Mouse (Mus musculus) intestine, embryonic 16.5 days (tissue): ENCODE measurements at regions not wholly inside any gene's neighbourhood (a gene's known extent, or its start where the extent isn't known, plus 50 kb on each side); places are given as distances from the start of the nearest gene placed in this dataset.
"Not testable (repeated sequence)": the region's sequence is repeated elsewhere in the genome, so short reads cannot be mapped to it uniquely, and the experiment has no call there.

Source experiments
- ATAC-seq: fragments of 200-750 bp; cut with Nextera tagmentation; 2 replicates; pipeline ENCODE4 v1.8.0; 2017; ENCODE audit warnings: moderate TSS enrichment, moderate library complexity
- H3K27ac ChIP-seq: fragments of 300-500 bp; sonication (generic); 2 replicates; pipeline ENCODE4 v1.5.1; 2014; ENCODE audit warnings: mild to moderate bottlenecking, low read length
- H3K27me3 ChIP-seq: fragments of 300-500 bp; sonication (generic); replicated peaks from 2 replicates; pipeline ENCODE4 v1.6.1; 2014; ENCODE audit warnings: low read length, control low read depth, mixed read lengths; ENCODE audit not compliant: control insufficient read depth, insufficient read depth
- H3K36me3 ChIP-seq: fragments of 300-500 bp; sonication (generic); 2 replicates; pipeline ENCODE4 v1.6.1; 2014; ENCODE audit warnings: low read length, control low read depth; ENCODE audit not compliant: control insufficient read depth, insufficient read depth
- H3K4me1 ChIP-seq: fragments of 300-500 bp; sonication (generic); 2 replicates; pipeline ENCODE4 v1.6.1; 2014; ENCODE audit warnings: low read length, control low read depth, mixed read lengths; ENCODE audit not compliant: control insufficient read depth, insufficient read depth
- H3K4me2 ChIP-seq: fragments of 300-500 bp; sonication (generic); 2 replicates; pipeline ENCODE4 v1.6.1; 2014; ENCODE audit warnings: low read depth, low read length, control low read depth
- H3K4me3 ChIP-seq: fragments of 300-500 bp; sonication (generic); 2 replicates; pipeline ENCODE4 v1.5.1; 2014; ENCODE audit warnings: mild to moderate bottlenecking, low read length
- H3K9ac ChIP-seq: fragments of 300-500 bp; sonication (generic); 2 replicates; pipeline ENCODE4 v1.6.1; 2014; ENCODE audit warnings: low read depth, low read length
- H3K9me3 ChIP-seq: fragments of 300-500 bp; sonication (generic); 2 replicates; pipeline ENCODE4 v1.6.1; 2016; ENCODE audit warnings: low read length, control low read depth; ENCODE audit not compliant: control insufficient read depth
- WGBS: fragments of 180-500 bp; shearing (Covaris S2); extraction: QIAGEN DNeasy Blood & Tissue Kit; methylation state at CpG from one replicate; pipeline ENCODE4 v1.1.7; 2014; 5-methylcytosine and 5-hydroxymethylcytosine counted together

DNA sequence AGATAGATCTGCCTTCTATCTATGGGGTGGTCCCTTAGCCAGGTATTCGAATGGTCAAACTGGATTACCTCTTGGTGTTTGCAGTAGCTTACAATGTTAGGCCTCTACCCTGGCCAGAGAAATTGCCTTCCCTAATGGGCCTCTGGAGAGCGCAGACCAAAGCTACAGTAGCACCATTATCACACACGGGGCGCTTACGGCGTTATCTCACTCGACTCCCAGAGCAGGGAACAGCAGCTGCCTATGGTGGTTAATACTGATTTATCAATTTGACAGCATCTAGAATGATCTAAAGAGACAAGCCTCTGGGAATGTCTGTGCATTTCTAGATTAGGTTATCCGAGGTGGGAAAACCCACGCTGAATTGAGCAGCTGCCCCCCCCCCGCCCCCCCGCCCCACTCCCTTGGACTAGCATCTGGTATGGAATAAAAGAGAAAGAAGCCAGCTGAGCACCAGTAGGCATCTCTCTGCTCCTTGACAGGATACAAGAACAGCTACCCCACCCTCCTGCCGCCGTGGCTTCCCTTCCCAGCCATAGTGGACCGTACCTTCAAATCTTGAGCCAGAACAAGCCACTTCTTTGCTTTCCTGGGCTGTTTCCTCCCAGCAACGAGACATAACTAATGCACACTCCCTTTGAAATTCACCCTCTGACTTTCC, 151.7 kb upstream of the Ajap1 start:
- WGBS, result 48% methylated on average over 15 of the region's 15 CpGs
- H3K9me3 ChIP-seq, result no peaks in the 10 kb centered on the region
- H3K36me3 ChIP-seq, result no peaks in the 10 kb centered on the region
- H3K4me2 ChIP-seq, result no peak overlapping the region
- no peak for ATAC-seq
- no peaks in the 10 kb centered on the region for H3K4me1 ChIP-seq
- peaks cover 2% of the 10 kb centered on the region; the same call in 1 of the 2 replicates for H3K27me3 ChIP-seq
- no peak overlapping the region for H3K27ac ChIP-seq
- no peak overlapping the region for H3K4me3 ChIP-seq
- no peak overlapping the region for H3K9ac ChIP-seq

DNA sequence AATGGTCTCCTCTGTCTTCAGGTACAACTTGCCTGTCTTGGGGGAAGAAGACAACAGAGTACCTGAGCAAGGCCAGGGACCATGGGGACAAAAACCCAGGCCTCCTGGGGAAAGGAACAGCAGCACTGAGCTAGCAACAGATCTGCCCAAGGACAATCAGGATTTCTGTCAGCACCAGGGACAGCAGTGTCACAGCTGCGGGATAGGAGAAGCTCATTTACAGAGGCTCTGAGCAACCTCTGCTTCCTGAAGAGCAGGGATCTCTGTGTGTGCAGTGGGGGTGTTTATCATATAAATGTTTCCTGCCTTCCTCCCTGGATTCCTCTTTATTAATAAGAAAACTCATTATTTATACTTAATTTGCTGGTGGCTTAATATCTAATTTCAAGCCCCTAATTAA, 155.4 kb upstream of the Ajap1 start:
- Histone ChIP-seq H3K9me3 (no peaks in the 10 kb centered on the region), H3K36me3 (no peaks in the 10 kb centered on the region), H3K27ac (no peak overlapping the region), H3K27me3 (peaks cover 3% of the 10 kb centered on the region; the same call in 1 of the 2 replicates), H3K4me2 (no peak overlapping the region), H3K9ac (no peak overlapping the region), H3K4me1 (no peaks in the 10 kb centered on the region), H3K4me3 (no peak overlapping the region)
- WGBS, result 0% methylated on average over 1 of the region's 1 CpGs
- ATAC-seq, result no peak

DNA sequence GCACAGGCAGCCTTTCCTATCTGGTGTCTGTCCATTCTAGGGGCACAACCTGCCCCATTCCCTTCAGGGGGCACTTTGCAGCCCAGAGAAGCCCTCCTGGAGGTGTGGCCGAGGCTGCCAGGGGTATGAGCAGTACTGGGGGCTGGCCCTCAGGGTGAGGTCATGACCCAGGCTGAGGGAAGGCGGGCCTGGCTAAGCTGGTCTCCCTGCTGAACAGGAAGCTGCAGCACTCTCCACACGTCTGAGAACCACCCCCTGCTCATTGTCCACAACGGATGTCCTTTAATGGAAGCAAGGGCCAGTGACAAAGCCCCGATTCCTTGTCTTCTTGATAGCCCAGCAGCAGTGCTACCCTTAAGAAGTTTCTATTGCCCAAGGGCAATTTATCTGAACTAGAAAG, 169.2 kb upstream of the Ajap1 start:
- H3K4me2 ChIP-seq, result no peak overlapping the region

DNA sequence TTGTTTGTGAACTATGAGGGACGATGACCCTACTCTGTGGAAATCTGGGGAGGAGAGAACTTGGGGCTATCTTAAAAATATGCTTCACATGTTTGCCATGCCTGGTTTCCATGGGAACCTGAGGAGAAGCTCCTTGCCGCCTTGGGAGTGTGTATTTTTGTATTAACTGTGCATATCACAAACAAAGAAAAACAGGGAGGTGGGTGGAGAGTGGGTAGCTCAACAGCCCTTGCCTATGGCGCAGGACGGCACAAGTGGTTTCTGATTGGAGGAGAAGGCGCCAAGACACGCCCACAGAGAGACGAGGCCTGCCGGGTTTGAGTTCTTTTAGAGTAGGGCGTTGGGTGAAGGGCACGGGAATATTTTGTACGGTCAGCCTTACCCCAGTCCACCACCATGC, 170.2 kb upstream of the Ajap1 start:
- no peak overlapping the region for H3K9ac ChIP-seq
- no peak overlapping the region for H3K4me3 ChIP-seq
- no peaks in the 10 kb centered on the region for H3K27me3 ChIP-seq
- no peak for ATAC-seq
- no peaks in the 10 kb centered on the region for H3K36me3 ChIP-seq
- WGBS, result 82% methylated on average over 11 of the region's 11 CpGs
- no peaks in the 10 kb centered on the region for H3K4me1 ChIP-seq
- no peak overlapping the region for H3K4me2 ChIP-seq
- no peaks in the 10 kb centered on the region for H3K9me3 ChIP-seq
- H3K27ac ChIP-seq, result no peak overlapping the region

More for the DNA sequence above, 169.2 kb upstream of the Ajap1 start:
- Histone ChIP-seq H3K9me3 (no peaks in the 10 kb centered on the region), H3K36me3 (no peaks in the 10 kb centered on the region), H3K27ac (no peak overlapping the region), H3K9ac (no peak overlapping the region), H3K4me3 (no peak overlapping the region), H3K27me3 (no peaks in the 10 kb centered on the region), H3K4me1 (no peaks in the 10 kb centered on the region)
- no peak for ATAC-seq
- 6% methylated on average over 5 of the region's 5 CpGs for WGBS

DNA sequence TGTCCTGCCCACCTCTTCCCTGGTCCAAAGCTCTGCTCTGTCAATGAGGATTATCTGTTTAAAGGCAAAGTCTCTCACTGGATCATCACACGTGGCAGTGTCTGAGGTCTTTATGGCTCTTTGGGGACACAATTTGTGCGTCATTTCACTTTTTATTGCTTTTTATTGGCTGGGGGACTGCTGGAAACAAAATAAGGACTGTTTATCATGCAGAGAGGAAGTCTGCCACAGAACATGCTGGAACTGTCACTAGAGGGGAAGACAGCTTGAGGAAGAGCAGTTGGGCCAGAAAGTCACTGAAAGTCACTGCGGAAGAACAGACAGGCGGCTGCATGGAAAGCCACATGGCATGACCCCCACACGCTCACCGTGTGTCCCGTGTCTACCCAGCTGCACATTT, 180.1 kb upstream of the Ajap1 start:
- Histone ChIP-seq H3K4me1 (no peaks in the 10 kb centered on the region), H3K4me3 (no peak overlapping the region), H3K27me3 (no peaks in the 10 kb centered on the region), H3K4me2 (no peak overlapping the region), H3K9me3 (no peaks in the 10 kb centered on the region), H3K27ac (no peak overlapping the region), H3K9ac (no peak overlapping the region), H3K36me3 (no peaks in the 10 kb centered on the region)
- WGBS, result 66% methylated on average over 7 of the region's 7 CpGs
- no peak for ATAC-seq

DNA sequence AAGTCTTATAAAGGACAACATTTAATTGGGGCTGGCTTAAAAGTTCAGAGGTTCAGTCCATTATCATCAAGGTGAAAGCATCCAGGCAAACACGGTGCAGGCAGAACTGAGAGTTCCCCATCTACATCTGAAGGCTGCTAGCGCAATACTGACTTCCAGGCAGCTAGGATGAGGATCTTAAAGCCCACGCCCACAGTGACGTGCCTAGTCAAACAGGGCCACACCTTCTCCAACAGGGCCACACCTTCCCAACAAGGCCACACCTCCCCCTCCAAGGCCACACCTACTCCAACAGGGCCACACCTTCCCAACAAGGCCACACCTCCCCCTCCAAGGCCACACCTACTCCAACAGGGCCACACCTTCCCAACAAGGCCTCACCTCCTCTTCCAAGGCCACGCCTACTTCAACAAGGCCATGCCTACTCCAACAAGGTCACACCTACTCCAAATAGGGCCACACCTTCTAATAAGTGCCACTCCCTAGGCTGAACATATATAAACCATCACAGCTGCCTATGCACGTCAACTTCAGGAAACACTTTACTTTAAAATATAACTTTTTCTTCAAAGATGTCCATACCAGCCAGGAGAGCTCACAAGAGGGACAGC, 184.1 kb upstream of the Ajap1 start:
- H3K4me1 ChIP-seq, ATAC-seq, H3K9ac ChIP-seq, H3K27me3 ChIP-seq, H3K27ac ChIP-seq, H3K4me3 ChIP-seq, H3K4me2 ChIP-seq, H3K36me3 ChIP-seq, H3K9me3 ChIP-seq: not testable (repeated sequence)
- WGBS, result 72% methylated on average over 6 of the region's 6 CpGs

DNA sequence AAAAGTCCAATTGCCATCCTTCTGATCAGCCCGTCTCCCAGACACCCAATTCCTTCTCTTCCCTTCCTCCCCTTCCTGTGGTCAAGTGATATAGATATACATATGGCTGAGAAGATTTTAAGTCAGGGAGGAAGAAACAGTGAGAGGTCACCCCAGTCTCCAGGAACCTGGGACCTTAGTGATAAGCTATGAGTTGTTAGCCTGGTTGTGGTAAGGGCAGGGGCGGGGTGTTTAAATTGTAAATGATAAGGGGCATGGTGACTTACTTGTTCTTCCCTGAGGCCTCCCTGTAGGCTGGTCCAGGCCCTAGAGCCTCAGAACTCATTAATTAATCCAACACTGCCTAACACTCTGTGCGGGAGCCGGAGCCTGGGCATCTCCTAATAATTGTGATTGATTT, 186.5 kb upstream of the Ajap1 start:
- Histone ChIP-seq H3K4me3 (no peak overlapping the region), H3K27ac (no peak overlapping the region), H3K9me3 (no peaks in the 10 kb centered on the region), H3K27me3 (no peaks in the 10 kb centered on the region), H3K36me3 (no peaks in the 10 kb centered on the region), H3K9ac (no peak overlapping the region), H3K4me1 (no peaks in the 10 kb centered on the region), H3K4me2 (no peak overlapping the region)
- 84% methylated on average over 4 of the region's 4 CpGs for WGBS
- ATAC-seq, result no peak

DNA sequence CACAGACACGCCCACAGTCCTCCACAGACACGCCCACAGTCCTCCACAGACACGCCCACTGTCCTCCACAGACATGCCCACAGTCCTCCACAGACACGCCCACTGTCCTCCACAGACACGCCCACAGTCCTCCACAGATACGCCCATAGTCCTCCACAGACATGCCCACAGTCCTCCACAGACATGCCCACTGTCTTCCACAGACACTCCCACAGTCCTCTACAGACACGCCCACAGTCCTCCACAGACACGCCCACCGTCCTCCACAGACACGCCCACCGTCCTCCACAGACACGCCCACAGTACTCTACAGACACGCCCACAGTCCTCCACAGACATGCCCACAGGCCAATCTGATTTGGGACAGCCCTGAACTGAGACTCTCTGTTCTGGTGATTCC, 187.6 kb upstream of the Ajap1 start:
- Histone ChIP-seq H3K9me3 (no peaks in the 10 kb centered on the region), H3K4me2 (no peak overlapping the region), H3K36me3 (no peaks in the 10 kb centered on the region), H3K4me1 (no peaks in the 10 kb centered on the region), H3K9ac (no peak overlapping the region), H3K27ac (no peak overlapping the region), H3K4me3 (no peak overlapping the region), H3K27me3 (no peaks in the 10 kb centered on the region)
- ATAC-seq, result no peak
- WGBS, result 87% methylated on average over 13 of the region's 13 CpGs

DNA sequence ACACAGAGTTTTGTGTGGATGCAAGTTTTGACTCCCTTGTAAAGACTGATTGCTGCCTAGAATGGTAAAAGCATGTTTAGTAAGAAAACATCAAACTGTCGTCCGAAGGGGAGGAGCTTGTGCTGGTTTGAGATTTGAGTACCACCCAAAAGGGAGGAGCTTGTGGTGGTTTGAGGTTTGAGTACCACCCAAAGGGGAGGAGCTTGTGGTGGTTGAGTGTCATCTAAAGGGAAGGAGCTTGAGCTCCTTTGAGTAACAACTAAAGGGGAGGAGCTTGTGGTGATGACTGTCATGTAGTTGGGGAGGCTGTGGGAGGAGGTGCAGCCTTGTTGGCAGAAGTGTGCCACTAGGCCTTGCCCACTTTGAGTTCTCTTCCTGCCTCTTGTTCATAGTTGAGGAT, 192.8 kb upstream of the Ajap1 start:
- Histone ChIP-seq H3K4me2 (no peak overlapping the region), H3K4me3 (no peak overlapping the region), H3K27me3 (no peaks in the 10 kb centered on the region), H3K9ac (no peak overlapping the region), H3K36me3 (no peaks in the 10 kb centered on the region), H3K27ac (no peak overlapping the region), H3K4me1 (no peaks in the 10 kb centered on the region), H3K9me3 (no peaks in the 10 kb centered on the region)
- ATAC-seq, result no peak
- 82% methylated on average over 2 of the region's 2 CpGs for WGBS

DNA sequence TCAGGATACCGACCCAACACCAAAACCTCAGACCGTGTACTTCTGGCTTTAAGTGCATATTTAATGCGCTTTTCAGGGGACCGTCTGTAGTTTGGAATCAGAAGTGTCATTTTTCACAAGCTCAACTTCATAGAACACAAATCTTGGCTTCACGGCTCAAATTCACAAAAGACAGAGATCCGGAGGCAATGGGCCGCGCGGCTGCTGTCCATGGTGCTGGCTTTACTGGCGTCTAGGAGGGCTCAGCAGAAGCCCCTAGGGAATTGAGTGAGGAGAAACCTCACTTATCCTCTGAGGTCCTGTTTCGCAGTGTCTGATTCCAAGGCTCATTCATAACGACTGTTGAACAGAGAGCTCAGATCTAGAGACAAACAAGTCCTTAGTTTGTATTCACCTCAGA, 196.5 kb upstream of the Ajap1 start:
- Histone ChIP-seq H3K9me3 (no peaks in the 10 kb centered on the region), H3K9ac (no peak overlapping the region), H3K4me1 (no peaks in the 10 kb centered on the region), H3K4me2 (no peak overlapping the region), H3K27me3 (no peaks in the 10 kb centered on the region), H3K4me3 (no peak overlapping the region), H3K27ac (no peak overlapping the region), H3K36me3 (no peaks in the 10 kb centered on the region)
- ATAC-seq, result no peak
- 30% methylated on average over 12 of the region's 12 CpGs for WGBS
